Mouse (Mus musculus) gastrocnemius, postnatal 4 days (tissue): ENCODE results near the gene Sqstm1. TPM values are rescaled to one million over a fixed set of nuclear protein-coding genes. Genes with fewer than 3 reads are reported as not detected.

Source experiments
- DNase-seq, 2 experiments: peaks; one replicate each; pipeline ENCODE4 v3.0.0; 2021 to 2022; ENCODE audit warnings: low spot score in 2 of 2, mixed read lengths in 2 of 2
- long read RNA-seq, 2 experiments: library from polyadenylated mRNA; stranded (forward); transcript quantifications; one replicate each; pipeline ENCODE4 v2.0.0; 2021
- total RNA-seq, 2 experiments: library from RNA; stranded (reverse); gene quantifications; 2 replicates each; pipeline ENCODE4 v1.2.3; 2021

Sqstm1 gene
- 100 to 1,000 TPM; 204 to 225 TPM for total RNA-seq
- long read RNA-seq, experiment 1, transcript Sqstm1-201 (8 exons, 2,673 nt), result minor isoform, 32 of 160 reads
- long read RNA-seq, experiment 1, transcript Sqstm1-202 (8 exons, 2,037 nt), result major isoform, 100 of 160 reads
- long read RNA-seq, experiment 1, partial matches to known transcripts, result 17 of 160 reads
- long read RNA-seq, experiment 1, other reads (novel, unspliced or antisense), result 11 of 160 reads
- long read RNA-seq, experiment 2, transcript Sqstm1-201 (8 exons, 2,673 nt), result minor isoform, 33 of 224 reads
- long read RNA-seq, experiment 2, transcript Sqstm1-202 (8 exons, 2,037 nt), result major isoform, 167 of 224 reads
- long read RNA-seq, experiment 2, partial matches to known transcripts, result 15 of 224 reads
- long read RNA-seq, experiment 2, other reads (novel, unspliced or antisense), result 9 of 224 reads

GRCm38 (mm10) chr11:50210505-50211151 lies at the start of gene Sqstm1, which contains the start of gene Mgat4b:
Gene Sqstm1 (minus strand): TSS chr11:50210827.
Gene Mgat4b (plus strand): TSS chr11:50210890.
- DNase-seq, result peak; percentile 77 to 86

- DNase-seq, result no peak
These were observed 47.7 kb upstream of the Sqstm1 start for GRCm38 (mm10) chr11:50258310-50258709.

- DNase-seq, result no peak
These were observed 46.0 kb upstream of the Sqstm1 start for GRCm38 (mm10) chr11:50256615-50257014.

GRCm38 (mm10) chr11:50254010-50254580 lies 43.5 kb upstream of the Sqstm1 start:
- no peak for DNase-seq

DNA sequence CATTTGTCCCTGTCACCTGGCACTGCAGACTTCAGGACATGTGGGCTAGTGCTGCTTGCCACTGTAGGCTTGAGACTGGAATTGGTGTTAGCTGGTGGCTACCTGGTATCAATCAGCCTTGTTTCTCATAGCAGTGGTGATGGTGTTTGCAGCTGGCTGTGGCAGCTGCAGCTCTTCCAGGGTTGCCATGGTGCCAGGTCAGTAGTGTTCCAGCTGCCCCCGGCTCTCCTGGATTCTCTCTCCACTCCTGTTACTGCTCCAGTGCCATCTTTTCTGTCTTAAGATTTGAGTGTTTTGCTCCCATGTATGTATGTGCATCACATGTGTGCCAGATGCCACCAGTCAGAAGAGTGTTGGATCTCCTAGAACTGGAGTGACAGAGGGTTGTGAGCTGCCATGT lies 42.8 kb upstream of the Sqstm1 start:
- no peak for DNase-seq

DNA sequence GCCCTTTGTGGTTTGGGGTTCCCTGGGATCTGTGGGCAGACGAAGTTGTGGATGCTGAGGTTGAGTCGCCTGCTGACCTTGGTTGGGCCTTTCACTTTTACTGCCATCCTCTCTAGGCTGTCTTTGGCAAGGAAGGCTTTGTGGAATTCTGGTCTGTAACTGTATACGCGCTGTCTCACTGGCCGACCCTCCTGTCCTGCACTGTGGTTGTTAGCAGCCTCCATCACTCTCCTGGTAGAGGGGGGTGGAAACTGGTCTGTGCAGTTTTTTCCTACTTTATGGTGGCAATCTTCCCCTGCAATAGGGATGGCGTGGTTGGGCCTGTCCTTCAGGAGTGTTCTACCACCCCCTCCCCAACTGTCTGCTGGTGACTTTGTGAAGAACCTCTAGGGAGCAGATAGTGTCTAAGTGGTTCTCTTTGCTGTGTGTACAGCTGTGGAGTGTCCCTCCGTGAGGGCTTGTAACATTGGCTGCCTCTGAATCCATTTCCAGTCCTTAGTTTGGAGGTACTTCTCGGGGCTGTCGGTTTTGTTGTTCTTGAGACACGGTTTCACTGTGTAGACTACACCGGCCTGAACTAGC lies 42.1 kb upstream of the Sqstm1 start:
- DNase-seq, result no peak

GRCm38 (mm10) chr11:50252166-50252565 lies 41.5 kb upstream of the Sqstm1 start:
- no peak for DNase-seq

- DNase-seq, result no peak
These were observed 38.0 kb upstream of the Sqstm1 start for GRCm38 (mm10) chr11:50248473-50249171.

DNA sequence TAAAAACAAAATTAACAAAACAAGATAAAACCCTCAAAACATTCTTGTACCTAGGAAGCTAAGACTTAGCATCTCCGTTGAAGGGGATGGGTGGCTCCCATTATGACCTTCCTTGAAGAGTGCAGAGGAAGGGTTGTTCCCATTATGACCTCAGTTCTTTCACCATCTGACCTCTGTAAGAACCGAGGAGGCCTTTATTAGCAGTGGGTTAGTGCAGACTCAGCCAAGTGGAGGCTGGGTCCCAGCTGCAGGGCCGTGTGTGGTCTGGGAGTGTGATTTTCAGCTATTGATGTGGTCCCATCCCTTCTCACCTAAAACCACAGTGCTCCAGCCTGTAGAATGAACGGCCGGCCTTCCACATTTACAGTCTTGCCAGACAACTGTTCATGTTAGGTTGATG lies 34.6 kb upstream of the Sqstm1 start:
- no peak for DNase-seq

GRCm38 (mm10) chr11:50243926-50244325 lies 33.3 kb upstream of the Sqstm1 start:
- no peak for DNase-seq

- no peak for DNase-seq
These were observed 29.7 kb upstream of the Sqstm1 start for GRCm38 (mm10) chr11:50240235-50240911.

DNA sequence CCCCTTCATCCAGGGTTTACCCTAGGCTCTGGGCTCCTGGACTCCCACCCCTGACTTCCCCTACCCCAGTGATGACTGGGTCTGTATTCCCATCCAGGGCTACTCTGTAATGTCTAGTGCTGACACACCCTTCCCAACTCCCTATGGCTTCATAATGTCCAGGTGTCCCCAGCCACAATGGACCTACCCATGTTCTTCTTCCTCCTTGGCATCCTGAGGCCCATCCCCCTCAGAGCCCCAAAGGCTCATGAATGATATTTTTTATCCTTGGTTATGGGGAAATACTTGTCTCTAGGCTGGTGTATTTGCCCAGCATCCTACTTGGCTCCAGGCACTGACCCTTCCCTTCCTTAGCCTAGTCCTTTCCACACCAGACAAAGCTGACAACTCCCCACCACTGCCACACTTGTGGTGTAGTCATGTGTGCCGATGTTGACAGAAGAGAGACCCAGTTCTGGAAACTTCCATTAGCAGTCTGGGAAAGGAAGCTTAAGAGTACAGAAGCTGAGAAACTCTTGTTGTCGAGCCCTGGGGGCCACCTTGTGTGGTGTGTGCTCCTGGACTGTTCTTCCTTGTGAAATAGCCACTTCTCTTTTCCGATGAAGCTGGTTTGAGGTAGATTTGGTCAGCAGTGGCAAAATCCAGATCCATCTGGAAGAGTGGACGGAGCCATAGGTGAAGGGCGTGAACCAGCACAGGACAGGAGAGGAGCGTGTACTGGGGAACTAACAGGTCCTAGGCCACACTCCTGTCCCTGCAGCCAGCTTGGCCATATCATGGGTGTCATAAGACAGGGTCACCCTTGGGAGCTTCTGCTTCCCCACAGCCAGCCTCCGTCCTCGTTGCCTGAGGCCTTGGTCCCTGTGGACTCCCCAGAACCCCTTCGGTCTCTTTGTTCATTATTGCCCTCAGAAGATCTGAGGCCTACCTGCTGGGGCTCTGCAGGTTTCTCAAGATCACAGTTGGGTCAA lies 28.5 kb upstream of the Sqstm1 start:
- no peak for DNase-seq

DNA sequence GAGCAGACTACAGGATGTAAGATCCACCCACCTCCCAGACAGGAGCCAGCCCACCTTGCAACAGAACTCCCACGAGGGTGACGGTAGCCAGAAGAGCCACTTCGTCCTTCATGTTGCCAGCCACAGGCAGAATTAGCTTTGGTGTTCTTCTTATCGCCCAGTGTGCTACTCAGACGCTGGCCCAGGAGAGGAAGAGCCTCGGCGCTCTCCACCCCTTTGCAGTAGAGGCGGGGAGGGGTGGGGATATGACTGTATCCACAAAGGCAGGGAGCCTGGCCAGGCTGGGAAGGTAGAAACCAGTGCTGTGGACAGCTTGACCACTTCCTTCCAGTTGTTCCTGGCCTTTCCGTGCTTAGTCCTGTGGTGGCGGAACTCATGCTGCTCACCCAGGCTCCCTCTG lies 27.7 kb upstream of the Sqstm1 start, which contains the start of gene Ltc4s:
Gene Ltc4s (minus strand): TSS at position 293 of the 400 bp plus-strand sequence.
- DNase-seq, result no peak

- DNase-seq, result no peak
These were observed 26.6 kb upstream of the Sqstm1 start for GRCm38 (mm10) chr11:50236937-50237835.

GRCm38 (mm10) chr11:50236540-50236936 lies 25.9 kb upstream of the Sqstm1 start:
- DNase-seq, result peak; percentile 84 to 90

- DNase-seq, result no peak
These were observed 24.0 kb upstream of the Sqstm1 start for GRCm38 (mm10) chr11:50234606-50235005.

GRCm38 (mm10) chr11:50233993-50234392 lies 23.4 kb upstream of the Sqstm1 start:
- DNase-seq, result no peak

DNA sequence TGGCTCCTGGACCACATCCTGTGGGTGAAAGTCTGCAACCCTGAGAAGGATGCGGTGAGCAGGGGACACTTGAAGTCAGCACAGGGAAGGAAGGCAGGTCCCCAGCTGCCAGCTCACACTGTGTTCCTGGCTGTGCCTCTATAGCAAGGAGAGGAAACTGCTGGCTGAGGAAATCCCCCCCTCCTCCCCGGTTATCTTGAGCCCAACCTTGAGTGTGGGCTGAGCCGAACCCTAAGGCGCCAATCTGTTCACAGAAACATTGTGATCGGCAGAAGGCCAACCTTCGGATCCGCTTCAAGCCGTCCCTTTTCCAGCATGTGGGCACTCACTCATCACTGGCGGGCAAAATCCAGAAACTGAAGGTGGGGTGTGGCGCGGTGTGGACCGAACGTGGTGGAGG lies 22.4 kb upstream of the Sqstm1 start:
- no peak for DNase-seq
